Mouse (Mus musculus): Measurements from ENCODE around the gene Abl1. TPM values are rescaled to one million over a fixed set of nuclear protein-coding genes. Genes with fewer than 3 reads are reported as not detected.

The Abl1 gene
- polyA plus RNA-seq, 1 experiment from 2014 or later: 38.2 TPM

DNA sequence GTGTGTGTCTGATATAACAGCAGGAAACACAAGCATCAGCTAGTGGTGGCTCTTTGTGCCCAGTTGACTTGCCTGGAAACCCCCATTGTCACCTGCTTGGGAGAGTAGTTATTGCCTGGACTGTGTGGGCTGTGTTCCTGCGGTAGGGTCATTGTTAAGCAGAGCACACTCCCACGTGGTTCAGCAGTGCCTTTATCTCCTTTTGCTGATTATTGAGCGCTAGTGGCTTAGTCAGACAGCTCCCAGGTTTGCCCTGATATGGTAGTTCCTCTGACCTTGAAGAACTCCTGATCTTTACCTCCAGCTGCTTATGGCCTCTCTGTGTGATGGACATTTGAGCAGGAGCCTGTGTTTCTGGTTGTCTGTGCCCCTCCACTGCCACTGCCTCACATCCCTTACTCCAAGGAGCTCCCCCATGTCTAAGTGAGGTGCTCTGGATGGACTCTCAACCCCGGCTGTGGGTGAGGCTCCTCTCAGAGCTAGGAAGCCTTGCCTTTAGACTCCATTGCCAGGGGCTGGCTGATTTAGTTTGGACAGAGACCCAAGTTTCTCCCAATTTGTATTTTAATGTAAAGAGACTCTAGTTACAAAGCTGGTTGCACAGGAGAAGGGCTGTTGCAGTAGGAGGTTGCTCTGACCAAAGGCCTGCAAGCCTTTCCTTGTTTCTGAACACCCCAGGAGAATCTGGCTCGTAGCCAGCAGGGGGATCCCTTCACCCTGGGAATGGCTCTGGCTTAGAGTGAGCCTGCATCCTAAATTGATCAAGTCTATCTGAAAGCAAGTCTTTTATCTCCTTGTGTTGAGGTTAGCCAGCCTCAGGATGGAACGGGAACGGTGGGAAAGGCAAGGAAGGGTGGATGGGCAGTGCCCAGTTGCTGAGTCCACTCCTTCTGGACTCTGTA, 12.6 kb downstream of the Abl1 start:
- H3K4me3 ChIP-seq: no peak overlapping the region
- no peak overlapping the region for H3K4me2 ChIP-seq (replicated peaks)
- no peaks in the 10 kb centered on the region for H3K27me3 ChIP-seq (replicated peaks)
- ATAC-seq (ENCODE audit: low FRiP score, low read depth): no peak
- no peak overlapping the region for H3K27ac ChIP-seq
- H3K9me3 ChIP-seq: no peaks in the 10 kb centered on the region
- H3K36me3 ChIP-seq: peaks cover 17% of the 10 kb centered on the region; the same call in 1 of the 2 replicates
- 51% methylated on average over 7 of the region's 7 CpGs for WGBS
- H3K9ac ChIP-seq: no peak overlapping the region
- peaks cover 2% of the 10 kb centered on the region; the same call in 1 of the 2 replicates for H3K4me1 ChIP-seq

- ATAC-seq (ENCODE audit: low FRiP score, low read depth): no peak
- H3K4me3 ChIP-seq: no peak overlapping the region
- H3K27me3 ChIP-seq (replicated peaks): no peaks in the 10 kb centered on the region
- H3K4me1 ChIP-seq: peaks cover 2% of the 10 kb centered on the region; the same call in 1 of the 2 replicates
- H3K9me3 ChIP-seq: no peaks in the 10 kb centered on the region
- no peak overlapping the region for H3K9ac ChIP-seq
- no peak overlapping the region for H3K4me2 ChIP-seq (replicated peaks)
- H3K36me3 ChIP-seq: peaks cover 11% of the 10 kb centered on the region; the same call in 1 of the 2 replicates
- no peak overlapping the region for H3K27ac ChIP-seq
These were observed 15.1 kb downstream of the Abl1 start for GRCm38 (mm10) chr2:31703226-31703625.

DNA sequence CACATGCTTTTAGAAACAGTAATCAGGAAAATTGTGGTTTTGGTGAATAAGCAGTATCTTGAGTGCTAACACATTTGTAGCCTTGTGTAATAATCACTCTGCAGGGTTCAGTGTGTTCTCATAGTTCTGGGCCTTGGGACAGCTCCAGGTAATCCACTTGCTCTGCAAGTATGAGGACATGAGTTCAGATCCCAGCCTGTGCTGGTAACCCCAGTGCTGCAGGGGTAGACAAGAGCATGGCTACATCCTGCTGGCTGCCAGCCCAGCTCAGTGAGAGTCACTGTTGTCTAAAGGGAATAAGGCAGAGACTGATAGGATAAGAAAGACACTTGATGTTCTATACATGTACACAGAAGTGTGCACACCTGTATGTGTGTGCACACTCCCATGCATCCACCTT, 17.7 kb downstream of the Abl1 start:
- no peak overlapping the region for H3K4me2 ChIP-seq (replicated peaks)
- H3K9me3 ChIP-seq: no peaks in the 10 kb centered on the region
- H3K27ac ChIP-seq: no peak overlapping the region
- H3K9ac ChIP-seq: no peak overlapping the region
- H3K4me3 ChIP-seq: no peak overlapping the region
- H3K36me3 ChIP-seq: peaks cover 4% of the 10 kb centered on the region; the same call in 1 of the 2 replicates
- no peaks in the 10 kb centered on the region for H3K4me1 ChIP-seq
- ATAC-seq (ENCODE audit: low FRiP score, low read depth): no peak
- no peaks in the 10 kb centered on the region for H3K27me3 ChIP-seq (replicated peaks)

DNA sequence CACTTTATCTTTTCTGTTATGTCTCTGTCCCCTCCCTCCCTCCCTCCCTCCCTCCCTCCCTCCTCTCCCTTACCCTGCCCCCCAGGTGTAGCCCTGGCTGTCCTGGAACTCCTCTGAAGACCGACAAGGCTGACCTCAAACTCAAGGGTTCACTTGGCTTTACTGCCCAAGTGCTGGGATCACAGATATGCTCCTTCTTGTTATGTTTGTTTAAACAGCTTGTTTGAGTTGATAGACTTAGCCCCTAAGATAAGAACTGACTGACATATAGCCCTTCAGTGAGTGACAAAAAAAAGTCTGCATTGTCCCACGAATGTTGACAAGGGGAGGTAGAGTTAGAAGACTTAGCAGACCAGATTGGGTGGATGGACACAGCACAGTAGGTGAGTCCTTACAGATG, 18.4 kb downstream of the Abl1 start:
- Histone ChIP-seq H3K4me2 (replicated peaks) (no peak overlapping the region), H3K9me3 (no peaks in the 10 kb centered on the region), H3K27ac (no peak overlapping the region), H3K36me3 (peaks cover 4% of the 10 kb centered on the region; the same call in 1 of the 2 replicates), H3K4me1 (no peaks in the 10 kb centered on the region), H3K27me3 (replicated peaks) (no peaks in the 10 kb centered on the region), H3K4me3 (no peak overlapping the region), H3K9ac (no peak overlapping the region)
- ATAC-seq (ENCODE audit: low FRiP score, low read depth): no peak
- WGBS: 76% methylated on average over 2 of the region's 2 CpGs

- H3K4me1 ChIP-seq: no peaks in the 10 kb centered on the region
- no peaks in the 10 kb centered on the region for H3K9me3 ChIP-seq
- no peak for ATAC-seq (ENCODE audit: low FRiP score, low read depth)
- no peak overlapping the region for H3K9ac ChIP-seq
- no peaks in the 10 kb centered on the region for H3K27me3 ChIP-seq (replicated peaks)
- H3K27ac ChIP-seq: no peak overlapping the region
- no peak overlapping the region for H3K4me2 ChIP-seq (replicated peaks)
- no peak overlapping the region for H3K4me3 ChIP-seq
- no peaks in the 10 kb centered on the region for H3K36me3 ChIP-seq
- WGBS: 79% methylated on average over 2 of the region's 2 CpGs
These were observed 24.5 kb downstream of the Abl1 start for GRCm38 (mm10) chr2:31712716-31713115.

- H3K4me3 ChIP-seq: no peak overlapping the region
- no peak overlapping the region for H3K9ac ChIP-seq
- H3K27me3 ChIP-seq (replicated peaks): no peaks in the 10 kb centered on the region
- no peaks in the 10 kb centered on the region for H3K9me3 ChIP-seq
- no peaks in the 10 kb centered on the region for H3K36me3 ChIP-seq
- no peak for ATAC-seq (ENCODE audit: low FRiP score, low read depth)
- no peaks in the 10 kb centered on the region for H3K4me1 ChIP-seq
- no peak overlapping the region for H3K4me2 ChIP-seq (replicated peaks)
- 93% methylated on average over 3 of the region's 3 CpGs for WGBS
- H3K27ac ChIP-seq: no peak overlapping the region
These were observed 25.6 kb downstream of the Abl1 start for GRCm38 (mm10) chr2:31713813-31714212.

DNA sequence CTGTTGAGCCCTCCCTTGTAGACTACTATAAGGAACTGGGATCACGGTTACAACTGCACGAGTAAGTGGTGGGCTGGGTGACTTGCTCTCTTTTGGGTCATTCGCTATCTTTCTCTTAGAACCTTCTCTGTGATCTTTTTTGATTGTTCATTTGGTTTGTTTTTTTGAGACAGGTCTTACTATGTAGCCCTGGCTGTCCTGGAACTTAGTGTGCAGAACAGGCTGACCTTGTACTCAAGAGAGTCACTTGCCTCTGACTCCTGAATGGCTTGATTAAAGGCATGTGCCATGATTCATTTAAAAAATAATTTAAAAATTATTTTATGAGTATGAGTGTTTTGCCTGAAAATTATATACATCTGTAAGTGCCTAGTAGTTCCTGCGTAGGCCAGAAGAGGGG, 26.6 kb downstream of the Abl1 start:
- H3K4me1 ChIP-seq: no peaks in the 10 kb centered on the region
- no peak overlapping the region for H3K4me2 ChIP-seq (replicated peaks)
- H3K4me3 ChIP-seq: no peak overlapping the region
- H3K9ac ChIP-seq: no peak overlapping the region
- H3K27me3 ChIP-seq (replicated peaks): no peaks in the 10 kb centered on the region
- H3K9me3 ChIP-seq: no peaks in the 10 kb centered on the region
- no peak overlapping the region for H3K27ac ChIP-seq
- no peak for ATAC-seq (ENCODE audit: low FRiP score, low read depth)
- WGBS: 97% methylated on average over 4 of the region's 4 CpGs
- H3K36me3 ChIP-seq: no peaks in the 10 kb centered on the region

- Histone ChIP-seq H3K27me3 (replicated peaks) (no peaks in the 10 kb centered on the region), H3K4me3 (no peak overlapping the region), H3K27ac (no peak overlapping the region), H3K9ac (no peak overlapping the region), H3K4me2 (replicated peaks) (no peak overlapping the region), H3K9me3 (no peaks in the 10 kb centered on the region), H3K36me3 (no peaks in the 10 kb centered on the region), H3K4me1 (no peaks in the 10 kb centered on the region)
- ATAC-seq (ENCODE audit: low FRiP score, low read depth): no peak
- 94% methylated on average over 7 of the region's 7 CpGs for WGBS
These were observed 27.8 kb downstream of the Abl1 start for GRCm38 (mm10) chr2:31715985-31716384.

DNA sequence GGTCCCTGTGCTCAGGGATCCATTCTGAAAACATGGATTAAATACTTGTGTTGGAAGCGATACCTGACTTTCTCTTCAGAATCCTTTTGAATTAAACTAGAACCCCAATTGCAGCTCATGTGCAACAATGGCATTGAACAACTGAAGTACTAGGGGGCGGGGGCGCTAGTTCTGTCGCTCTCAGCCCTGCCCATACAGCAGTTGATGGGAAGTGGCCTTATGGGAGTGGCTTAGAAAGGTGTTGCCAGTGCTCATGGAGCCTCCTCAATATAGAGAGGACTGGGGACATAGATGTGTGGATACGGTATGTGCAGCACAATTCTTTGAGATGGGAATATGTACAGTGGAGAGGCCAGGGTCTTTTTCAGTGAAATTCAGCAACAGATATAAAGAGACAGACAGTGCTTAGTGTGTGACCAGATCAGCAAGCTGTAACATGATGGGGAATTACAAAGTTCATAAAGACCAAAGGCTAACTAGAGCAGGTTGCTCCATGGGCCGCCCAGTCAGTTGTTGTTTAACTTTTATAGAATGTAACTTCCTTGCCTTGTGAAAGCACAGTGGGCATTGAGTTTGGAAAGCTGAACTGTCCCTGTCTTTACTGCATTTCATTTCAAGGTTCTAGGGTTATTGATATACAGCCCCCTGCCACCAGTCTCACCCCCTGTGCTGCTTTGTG, 31.2 kb downstream of the Abl1 start:
- no peak for ATAC-seq (ENCODE audit: low FRiP score, low read depth)
- no peaks in the 10 kb centered on the region; the same call in 1 of the 2 replicates for H3K4me1 ChIP-seq
- WGBS: 89% methylated on average over 6 of the region's 6 CpGs

DNA sequence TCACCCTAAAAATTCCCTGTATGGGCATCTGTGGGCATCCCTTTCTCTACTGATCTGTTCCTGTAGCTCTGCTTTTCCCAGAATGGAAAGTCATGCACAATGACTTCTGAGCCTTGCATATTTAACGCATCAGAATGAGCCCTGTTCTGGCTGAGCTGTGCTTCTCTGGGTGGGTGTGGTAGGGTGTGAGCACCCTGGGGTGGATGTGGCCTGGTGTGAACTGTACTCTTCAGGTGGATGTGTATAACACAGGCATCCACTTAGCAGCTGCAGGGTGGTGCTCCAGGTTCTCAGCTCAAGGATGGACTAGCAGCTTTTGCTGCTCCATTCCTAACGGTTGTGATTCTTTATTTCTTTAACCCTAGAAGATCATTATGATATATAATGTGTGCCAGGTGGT, 31.8 kb downstream of the Abl1 start:
- no peak overlapping the region for H3K4me2 ChIP-seq (replicated peaks)
- no peaks in the 10 kb centered on the region for H3K27me3 ChIP-seq (replicated peaks)
- no peaks in the 10 kb centered on the region for H3K36me3 ChIP-seq
- H3K4me1 ChIP-seq: no peaks in the 10 kb centered on the region; the same call in 1 of the 2 replicates
- no peak overlapping the region for H3K9ac ChIP-seq
- no peak for ATAC-seq (ENCODE audit: low FRiP score, low read depth)
- H3K4me3 ChIP-seq: no peak overlapping the region
- H3K27ac ChIP-seq: no peak overlapping the region
- WGBS: 80% methylated on average over 2 of the region's 2 CpGs
- H3K9me3 ChIP-seq: no peaks in the 10 kb centered on the region

More for the DNA sequence above, 31.2 kb downstream of the Abl1 start:
- Histone ChIP-seq H3K9me3 (no peaks in the 10 kb centered on the region), H3K27me3 (replicated peaks) (no peaks in the 10 kb centered on the region), H3K4me2 (replicated peaks) (no peak overlapping the region), H3K27ac (no peak overlapping the region), H3K9ac (no peak overlapping the region), H3K36me3 (no peaks in the 10 kb centered on the region), H3K4me3 (no peak overlapping the region)

DNA sequence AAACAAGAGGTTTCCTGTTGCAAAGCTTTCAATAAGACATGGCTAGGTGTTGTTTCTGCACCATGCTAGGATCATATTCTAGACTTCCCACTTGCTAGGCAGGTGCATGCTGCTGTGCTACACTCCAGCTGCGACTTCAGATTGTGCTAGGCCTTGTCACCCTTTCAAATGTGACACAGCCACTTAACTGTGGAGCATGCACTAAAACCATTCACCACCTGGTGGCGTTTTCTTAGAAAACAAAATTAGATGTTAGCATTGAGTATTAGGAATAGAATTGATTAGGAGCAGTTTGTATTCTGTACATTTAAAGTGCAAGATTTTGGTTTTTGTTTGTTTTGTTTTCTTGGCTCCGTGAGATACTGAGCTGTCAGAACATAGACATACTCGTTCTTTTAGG, 32.6 kb downstream of the Abl1 start:
- no peak overlapping the region for H3K27ac ChIP-seq
- ATAC-seq (ENCODE audit: low FRiP score, low read depth): no peak
- H3K27me3 ChIP-seq (replicated peaks): no peaks in the 10 kb centered on the region
- no peaks in the 10 kb centered on the region; the same call in 1 of the 2 replicates for H3K4me1 ChIP-seq
- no peaks in the 10 kb centered on the region for H3K36me3 ChIP-seq
- H3K9ac ChIP-seq: no peak overlapping the region
- no peak overlapping the region for H3K4me3 ChIP-seq
- WGBS: 67% methylated on average over 4 of the region's 4 CpGs
- H3K9me3 ChIP-seq: no peaks in the 10 kb centered on the region
- H3K4me2 ChIP-seq (replicated peaks): no peak overlapping the region

GRCm38 (mm10) chr2:31724730-31725490, 36.7 kb downstream of the Abl1 start:
- Histone ChIP-seq H3K27ac (no peak overlapping the region), H3K4me2 (replicated peaks) (no peak overlapping the region), H3K27me3 (replicated peaks) (no peaks in the 10 kb centered on the region), H3K9ac (no peak overlapping the region), H3K9me3 (no peaks in the 10 kb centered on the region), H3K4me3 (no peak overlapping the region), H3K4me1 (peaks cover 8% of the 10 kb centered on the region; the same call in 1 of the 2 replicates), H3K36me3 (no peaks in the 10 kb centered on the region)
- no peak for ATAC-seq (ENCODE audit: low FRiP score, low read depth)
- 96% methylated on average over 7 of the region's 7 CpGs for WGBS
